Mouse (Mus musculus): ENCODE data around the gene Cox19. TPM values are rescaled to one million over a fixed set of nuclear protein-coding genes. Genes with fewer than 3 reads are reported as not detected.
A peak's percentile ranks its signal among the peaks of the same experiment; 100 is the strongest.

Gene Cox19
- polyA plus RNA-seq, 1 experiment: 52.9 TPM

- no peaks in the 10 kb centered on the region for H3K79me3 ChIP-seq (ENCODE audit: low read depth)
- H3K36me3 ChIP-seq (ENCODE audit: control insufficient read depth, insufficient read depth): no peaks in the 10 kb centered on the region
- H3K4me3 ChIP-seq (ENCODE audit: insufficient read depth, poor library complexity, severe bottlenecking): no peak overlapping the region
- no peaks in the 10 kb centered on the region for H3K27me3 ChIP-seq (ENCODE audit: control insufficient read depth, insufficient read depth, insufficient read length)
- H3ac ChIP-seq (ENCODE audit: control insufficient read depth, insufficient read length, low read depth): no peak overlapping the region
- TF ChIP-seq FOSL1 (IDR thresholded peaks at IDR 0.05; ENCODE audit: insufficient read depth, low read length, poor library complexity, severe bottlenecking) (no peak), CTCF (IDR thresholded peaks at IDR 0.05; ENCODE audit: control insufficient read depth, insufficient read depth, insufficient read length) (no peak), MYOD1 (IDR thresholded peaks at IDR 0.05; ENCODE audit: control insufficient read depth, insufficient read length, low read depth) (no peak), CEBPB (IDR thresholded peaks at IDR 0.05; ENCODE audit: low read depth) (no peak), MYOG (IDR thresholded peaks at IDR 0.05; ENCODE audit: control insufficient read depth, extremely low read depth, insufficient read length) (no peak), MAX (IDR thresholded peaks at IDR 0.05) (no peak), USF1 (IDR thresholded peaks at IDR 0.05; ENCODE audit: low read depth) (no peak)
- no peaks in the 10 kb centered on the region for H3K79me2 ChIP-seq (ENCODE audit: control insufficient read depth, insufficient read depth)
Measured at GRCm38 (mm10) chr5:139384531-139384930, 33.3 kb upstream of the Cox19 start.

DNA sequence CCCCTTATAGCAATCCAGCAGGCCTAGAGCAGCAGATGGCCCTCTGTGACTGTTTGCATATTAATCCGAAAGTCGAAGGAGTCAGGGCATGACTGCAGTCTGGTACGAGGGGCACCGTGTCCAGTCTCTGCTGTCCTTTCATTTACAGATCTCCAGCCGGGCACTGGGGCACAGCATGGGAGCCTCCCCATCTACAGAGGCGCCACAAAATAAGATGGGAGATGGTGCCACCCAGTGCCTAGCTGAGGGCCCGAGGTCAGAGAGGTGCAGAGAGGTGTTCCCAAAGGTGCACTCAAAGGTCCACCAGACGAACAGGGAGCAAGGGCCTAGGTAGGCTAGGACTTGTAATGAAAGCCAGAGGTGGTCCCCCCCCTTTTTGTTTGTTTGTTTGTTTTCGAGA, 32.0 kb upstream of the Cox19 start:
- TF ChIP-seq CEBPB (IDR thresholded peaks at IDR 0.05; ENCODE audit: low read depth) (no peak), USF1 (IDR thresholded peaks at IDR 0.05; ENCODE audit: low read depth) (no peak), FOSL1 (IDR thresholded peaks at IDR 0.05; ENCODE audit: insufficient read depth, low read length, poor library complexity, severe bottlenecking) (no peak), MAX (IDR thresholded peaks at IDR 0.05) (no peak), MYOD1 (IDR thresholded peaks at IDR 0.05; ENCODE audit: control insufficient read depth, insufficient read length, low read depth) (no peak), MYOG (IDR thresholded peaks at IDR 0.05; ENCODE audit: control insufficient read depth, extremely low read depth, insufficient read length) (no peak), CTCF (IDR thresholded peaks at IDR 0.05; ENCODE audit: control insufficient read depth, insufficient read depth, insufficient read length) (no peak)
- Histone ChIP-seq H3K79me3 (ENCODE audit: low read depth) (no peaks in the 10 kb centered on the region), H3ac (ENCODE audit: control insufficient read depth, insufficient read length, low read depth) (no peak overlapping the region), H3K79me2 (ENCODE audit: control insufficient read depth, insufficient read depth) (no peaks in the 10 kb centered on the region), H3K36me3 (ENCODE audit: control insufficient read depth, insufficient read depth) (no peaks in the 10 kb centered on the region), H3K27me3 (ENCODE audit: control insufficient read depth, insufficient read depth, insufficient read length) (no peaks in the 10 kb centered on the region), H3K4me3 (ENCODE audit: insufficient read depth, poor library complexity, severe bottlenecking) (no peak overlapping the region)

DNA sequence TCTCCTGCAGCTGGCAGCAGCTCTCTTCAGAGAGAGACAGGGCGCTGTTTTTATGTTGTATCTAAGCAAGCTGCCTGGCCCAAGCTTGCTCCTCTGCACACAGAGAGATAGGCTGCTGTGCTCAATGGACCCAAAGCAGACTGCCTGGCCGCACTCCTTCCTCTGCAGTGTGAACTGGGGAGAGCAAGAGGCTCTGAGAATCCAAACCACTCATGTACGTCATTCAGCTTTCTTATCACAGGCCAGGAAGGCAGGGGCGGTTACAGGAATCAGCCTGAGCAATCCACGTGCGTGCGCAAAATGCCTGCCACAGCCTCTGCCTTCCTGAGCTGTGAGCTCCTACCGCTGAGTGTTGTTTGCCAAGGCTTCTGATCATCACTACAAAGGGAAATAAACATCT, 31.5 kb upstream of the Cox19 start:
- Histone ChIP-seq H3K27me3 (ENCODE audit: control insufficient read depth, insufficient read depth, insufficient read length) (no peaks in the 10 kb centered on the region), H3K79me2 (ENCODE audit: control insufficient read depth, insufficient read depth) (no peaks in the 10 kb centered on the region), H3K79me3 (ENCODE audit: low read depth) (no peaks in the 10 kb centered on the region), H3ac (ENCODE audit: control insufficient read depth, insufficient read length, low read depth) (no peak overlapping the region), H3K36me3 (ENCODE audit: control insufficient read depth, insufficient read depth) (no peaks in the 10 kb centered on the region), H3K4me3 (ENCODE audit: insufficient read depth, poor library complexity, severe bottlenecking) (no peak overlapping the region)
- TF ChIP-seq FOSL1 (IDR thresholded peaks at IDR 0.05; ENCODE audit: insufficient read depth, low read length, poor library complexity, severe bottlenecking) (no peak), USF1 (IDR thresholded peaks at IDR 0.05; ENCODE audit: low read depth) (no peak), CTCF (IDR thresholded peaks at IDR 0.05; ENCODE audit: control insufficient read depth, insufficient read depth, insufficient read length) (no peak), MAX (IDR thresholded peaks at IDR 0.05) (no peak), MYOG (IDR thresholded peaks at IDR 0.05; ENCODE audit: control insufficient read depth, extremely low read depth, insufficient read length) (no peak), CEBPB (IDR thresholded peaks at IDR 0.05; ENCODE audit: low read depth) (no peak), MYOD1 (IDR thresholded peaks at IDR 0.05; ENCODE audit: control insufficient read depth, insufficient read length, low read depth) (no peak)

GRCm38 (mm10) chr5:139381586-139382513, 30.6 kb upstream of the Cox19 start:
- Histone ChIP-seq H3K79me2 (ENCODE audit: control insufficient read depth, insufficient read depth) (no peaks in the 10 kb centered on the region), H3K79me3 (ENCODE audit: low read depth) (no peaks in the 10 kb centered on the region), H3ac (ENCODE audit: control insufficient read depth, insufficient read length, low read depth) (no peak overlapping the region), H3K4me3 (ENCODE audit: insufficient read depth, poor library complexity, severe bottlenecking) (no peak overlapping the region), H3K36me3 (ENCODE audit: control insufficient read depth, insufficient read depth) (no peaks in the 10 kb centered on the region), H3K27me3 (ENCODE audit: control insufficient read depth, insufficient read depth, insufficient read length) (no peaks in the 10 kb centered on the region)
- TF ChIP-seq CTCF (IDR thresholded peaks at IDR 0.05; ENCODE audit: control insufficient read depth, insufficient read depth, insufficient read length): no peak
- TF ChIP-seq MYOD1 (IDR thresholded peaks at IDR 0.05; ENCODE audit: control insufficient read depth, insufficient read length, low read depth): no peak
- TF ChIP-seq USF1 (IDR thresholded peaks at IDR 0.05; ENCODE audit: low read depth): no peak
- no peak for TF ChIP-seq MYOG (IDR thresholded peaks at IDR 0.05; ENCODE audit: control insufficient read depth, extremely low read depth, insufficient read length)
- TF ChIP-seq MAX (IDR thresholded peaks at IDR 0.05): no peak
- no peak for TF ChIP-seq FOSL1 (IDR thresholded peaks at IDR 0.05; ENCODE audit: insufficient read depth, low read length, poor library complexity, severe bottlenecking)
- no peak for TF ChIP-seq CEBPB (IDR thresholded peaks at IDR 0.05; ENCODE audit: low read depth)

GRCm38 (mm10) chr5:139380385-139381248, 29.4 kb upstream of the Cox19 start:
- H3K36me3 ChIP-seq (ENCODE audit: control insufficient read depth, insufficient read depth): no peaks in the 10 kb centered on the region
- H3K79me2 ChIP-seq (ENCODE audit: control insufficient read depth, insufficient read depth): no peaks in the 10 kb centered on the region
- no peaks in the 10 kb centered on the region for H3K27me3 ChIP-seq (ENCODE audit: control insufficient read depth, insufficient read depth, insufficient read length)
- H3K79me3 ChIP-seq (ENCODE audit: low read depth): no peaks in the 10 kb centered on the region
- H3ac ChIP-seq (ENCODE audit: control insufficient read depth, insufficient read length, low read depth): peak overlapping the region; percentile 79
- H3K4me3 ChIP-seq (ENCODE audit: insufficient read depth, poor library complexity, severe bottlenecking): peak overlapping the region; percentile 31
- TF ChIP-seq CEBPB (IDR thresholded peaks at IDR 0.05; ENCODE audit: low read depth): no peak
- no peak for TF ChIP-seq FOSL1 (IDR thresholded peaks at IDR 0.05; ENCODE audit: insufficient read depth, low read length, poor library complexity, severe bottlenecking)
- TF ChIP-seq MAX (IDR thresholded peaks at IDR 0.05): peak; percentile 35
- peak; percentile 72 for TF ChIP-seq USF1 (IDR thresholded peaks at IDR 0.05; ENCODE audit: low read depth)
- no peak for TF ChIP-seq MYOD1 (IDR thresholded peaks at IDR 0.05; ENCODE audit: control insufficient read depth, insufficient read length, low read depth)
- TF ChIP-seq CTCF (IDR thresholded peaks at IDR 0.05; ENCODE audit: control insufficient read depth, insufficient read depth, insufficient read length): no peak

All from C2C12 (cell line).